Mouse (Mus musculus) central nervous system, embryonic 18 days (tissue): ENCODE results near the gene Irgq. TPM values are rescaled to one million over a fixed set of nuclear protein-coding genes. Genes with fewer than 3 reads are reported as not detected.

Experiments
- polyA plus RNA-seq: library from polyadenylated mRNA; depleted of rRNA; stranded (reverse); fragments of >200 nt; gene quantifications from 2 replicates; pipeline ENCODE4 v1.2.3, GENCODE M21; 2012; rRNA removed

Gene Irgq
- polyA plus RNA-seq = 49.9 and 58.8 TPM in 2 replicates

DNA sequence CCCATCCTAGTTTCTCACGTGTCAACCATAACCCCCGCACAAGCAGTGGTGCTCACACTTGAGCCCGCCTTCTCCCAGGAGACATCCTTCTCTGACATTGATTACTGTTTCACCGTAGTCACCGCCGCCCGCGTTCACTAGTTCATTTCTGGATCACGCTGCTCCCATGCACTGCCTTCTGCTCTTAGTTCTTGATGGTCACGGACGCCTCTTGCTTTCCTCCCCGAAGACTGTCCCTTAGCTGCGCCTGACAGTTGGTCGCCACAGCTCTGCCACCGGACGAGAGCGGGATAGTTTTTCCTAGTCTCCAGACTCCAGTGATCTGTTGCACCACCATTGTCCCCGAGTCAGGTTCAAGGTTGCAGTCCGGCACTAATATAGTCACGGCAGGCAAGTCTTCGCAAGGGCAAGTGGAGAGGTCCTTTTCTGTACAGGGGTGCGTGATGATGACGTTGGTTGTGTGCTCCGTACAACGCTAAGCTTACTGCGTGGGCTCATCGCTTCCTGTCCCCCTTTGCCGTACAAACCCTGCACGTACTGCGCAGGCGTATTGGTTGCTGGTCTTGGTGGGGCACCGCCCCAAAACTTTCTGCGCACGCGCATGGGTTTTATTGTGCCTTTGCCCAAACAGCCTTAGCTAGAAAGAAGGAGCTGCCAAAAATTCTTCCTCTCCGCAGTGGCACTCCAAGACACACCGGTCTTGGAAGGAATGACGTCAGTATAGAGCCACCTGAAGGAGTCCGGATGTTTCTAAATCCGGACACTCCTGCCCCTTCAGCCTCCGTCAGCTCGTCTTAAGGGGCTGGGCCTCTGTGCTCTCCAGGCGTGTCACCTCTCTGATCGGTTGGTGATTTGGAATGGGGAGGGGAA lies at the start of gene Irgq:
TSS of gene Irgq (plus strand) at position 628 of the 870 bp plus-strand sequence.

DNA sequence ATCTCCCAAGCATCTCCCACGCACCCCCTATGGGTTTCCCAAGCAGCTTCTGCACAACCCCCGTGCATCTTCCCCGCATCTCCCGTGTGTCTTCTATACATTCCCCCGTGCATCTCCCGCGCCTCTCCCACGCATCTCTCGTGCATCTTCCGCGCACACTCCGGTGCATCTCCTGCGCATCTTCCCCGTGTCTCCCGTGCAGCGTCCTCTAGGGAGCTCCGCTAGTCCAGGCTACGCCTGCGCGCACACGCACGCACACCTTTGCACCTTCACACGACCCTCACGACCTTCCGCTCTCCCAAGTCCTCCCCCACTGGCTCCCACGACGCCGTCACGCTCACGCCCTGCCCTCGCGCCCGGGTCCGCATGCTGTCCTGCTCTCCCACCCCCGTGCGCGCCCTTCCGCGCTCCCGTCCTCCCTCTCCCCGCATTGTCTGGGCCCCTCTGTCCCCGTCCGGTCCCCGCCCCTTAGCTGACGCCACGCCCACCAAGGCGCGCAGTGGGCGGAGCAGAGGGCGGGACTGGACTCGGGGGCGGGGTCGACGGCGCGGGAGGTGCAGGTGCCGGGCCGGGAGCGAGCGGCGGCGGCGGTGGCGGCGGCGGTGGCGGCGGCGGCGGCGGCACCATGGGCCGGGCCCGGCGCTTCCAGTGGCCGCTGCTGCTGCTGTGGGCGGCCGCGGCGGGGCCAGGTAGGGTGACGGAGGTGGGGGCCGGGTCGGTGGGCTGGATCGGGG lies 48.8 kb upstream of the Irgq start, which contains the start of gene Cadm4:
TSS of gene Cadm4 (plus strand) at position 550 of the 734 bp plus-strand sequence.

GRCm38 (mm10) chr7:24506838-24507725 lies 23.4 kb upstream of the Irgq start, which contains the start of gene Zfp428:
TSS of gene Zfp428 (plus strand) at chr7:24507006.

GRCm38 (mm10) chr7:24512355-24512754 lies 18.1 kb upstream of the Irgq start, which contains the start of gene AC161166.1:
TSS of gene AC161166.1 (minus strand) at chr7:24512455.

GRCm38 (mm10) chr7:24546068-24546614 lies 15.7 kb downstream of the Irgq start, which contains the start of the genes Pinlyp and Xrcc1:
TSS of gene Pinlyp (minus strand) at chr7:24546118.
TSS of gene Xrcc1 (plus strand) at chr7:24546289.

DNA sequence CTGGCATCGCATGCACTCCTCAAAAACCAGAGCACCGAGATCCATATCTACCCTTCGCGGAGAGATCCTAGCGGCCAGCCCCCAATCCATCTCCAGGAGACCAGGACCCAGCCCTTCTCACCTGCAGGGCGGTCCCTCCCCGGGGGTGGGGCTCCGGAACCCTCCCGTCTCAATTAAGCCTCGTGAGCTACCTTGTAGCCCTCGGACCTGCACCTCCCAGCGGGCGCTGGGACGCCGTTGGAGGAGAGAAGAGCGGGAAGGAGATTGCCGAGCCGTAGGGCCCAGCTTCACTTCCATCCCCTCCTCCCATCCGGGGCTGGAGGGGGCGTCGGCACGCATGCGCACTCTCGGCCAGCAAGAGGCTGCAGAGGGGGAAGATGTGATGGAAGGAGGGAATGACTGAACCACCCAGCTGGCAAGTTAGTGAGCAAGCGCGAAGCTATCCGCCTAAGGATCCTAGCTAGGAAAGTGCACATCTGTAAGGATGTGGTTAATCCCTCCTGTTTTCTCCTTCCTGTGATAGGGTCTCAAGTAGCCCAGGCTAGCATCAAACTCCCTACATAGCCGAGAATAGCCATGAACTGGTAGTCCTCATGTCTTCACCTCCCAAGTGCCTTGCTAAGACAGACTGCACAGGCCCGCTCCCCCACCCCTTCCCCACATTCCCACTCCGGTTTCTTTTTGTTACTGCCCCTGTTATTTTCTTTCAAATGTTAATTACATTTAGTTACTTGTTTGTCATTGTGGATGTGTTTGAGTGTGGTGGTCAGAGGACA lies 57.0 kb downstream of the Irgq start, which contains the start of the genes Ethe1 and Zfp575:
TSS of gene Ethe1 (plus strand) at position 214 of the 776 bp plus-strand sequence.
TSS of gene Zfp575 (minus strand) at position 312 of the 776 bp plus-strand sequence.

Other genes starting within 250 kb of the Irgq start
- 38.1 and 39.7 TPM in 2 replicates for gene Zfp61, start 229.5 kb upstream of the Irgq start, polyA plus RNA-seq
- 24.7 and 24.9 TPM in 2 replicates for gene Zfp94, start 214.0 kb upstream of the Irgq start, polyA plus RNA-seq
- 0.13 and 0.32 TPM in 2 replicates for gene Tescl, start 196.8 kb upstream of the Irgq start, polyA plus RNA-seq
- 0.03 and 0.09 TPM in 2 replicates for gene Lypd5, start 181.5 kb upstream of the Irgq start, polyA plus RNA-seq
- 1.1 and 1.7 TPM in 2 replicates for gene Kcnn4, start 160.4 kb upstream of the Irgq start, polyA plus RNA-seq
- 51.8 and 59.2 TPM in 2 replicates for gene Smg9, start 131.1 kb upstream of the Irgq start, polyA plus RNA-seq
- gene Irgc1, start 78.4 kb upstream of the Irgq start, polyA plus RNA-seq = 0.03 TPM in 1 of 2 replicates, not detected in the other
- gene Plaur, start 68.2 kb upstream of the Irgq start, polyA plus RNA-seq = 2.1 and 2.9 TPM in 2 replicates
- 224 and 262 TPM in 2 replicates for gene Cadm4, start 48.7 kb upstream of the Irgq start, polyA plus RNA-seq
- 251 and 296 TPM in 2 replicates for gene Zfp428, start 23.7 kb upstream of the Irgq start, polyA plus RNA-seq
- gene AC161166.1, start 18.2 kb upstream of the Irgq start, polyA plus RNA-seq = not detected in 2 replicates
- gene Pinlyp, start 15.4 kb downstream of the Irgq start, polyA plus RNA-seq = 0.35 and 0.45 TPM in 2 replicates
- 55.1 and 55.5 TPM in 2 replicates for gene Xrcc1, start 15.6 kb downstream of the Irgq start, polyA plus RNA-seq
- 25.1 and 27.8 TPM in 2 replicates for gene Ethe1, start 56.9 kb downstream of the Irgq start, polyA plus RNA-seq
- 6.4 and 9.3 TPM in 2 replicates for gene Zfp575, start 57.0 kb downstream of the Irgq start, polyA plus RNA-seq
- 0.12 and 0.34 TPM in 2 replicates for gene Phldb3, start 80.1 kb downstream of the Irgq start, polyA plus RNA-seq
- 0.72 and 3.7 TPM in 2 replicates for gene Lypd3, start 105.9 kb downstream of the Irgq start, polyA plus RNA-seq
- not detected in 2 replicates for gene Tex101, start 146.0 kb downstream of the Irgq start, polyA plus RNA-seq
- not detected in 2 replicates for gene BC049730, start 178.6 kb downstream of the Irgq start, polyA plus RNA-seq
- gene Gm4763, start 196.2 kb downstream of the Irgq start, polyA plus RNA-seq = not detected in 2 replicates
- 0.18 and 0.32 TPM in 2 replicates for gene Cd177, start 229.6 kb downstream of the Irgq start, polyA plus RNA-seq
- 0.20 and 0.23 TPM in 2 replicates for gene Ceacam10, start 246.5 kb downstream of the Irgq start, polyA plus RNA-seq